Mouse (Mus musculus) liver, postnatal 0 days (tissue): ENCODE results near the gene Akap8l.

ENCODE experiments used
- CTCF ChIP-seq: sonication (generic); IDR thresholded peaks from 2 replicates; pipeline ENCODE4 v1.5.1; 2016; ENCODE audit warnings: antibody characterized with exemption, low read depth
- EP300 ChIP-seq: IDR thresholded peaks from 2 replicates; pipeline ENCODE4 v1.6.1; 2016; ENCODE audit warnings: antibody characterized with exemption, low read depth, mild to moderate bottlenecking

DNA sequence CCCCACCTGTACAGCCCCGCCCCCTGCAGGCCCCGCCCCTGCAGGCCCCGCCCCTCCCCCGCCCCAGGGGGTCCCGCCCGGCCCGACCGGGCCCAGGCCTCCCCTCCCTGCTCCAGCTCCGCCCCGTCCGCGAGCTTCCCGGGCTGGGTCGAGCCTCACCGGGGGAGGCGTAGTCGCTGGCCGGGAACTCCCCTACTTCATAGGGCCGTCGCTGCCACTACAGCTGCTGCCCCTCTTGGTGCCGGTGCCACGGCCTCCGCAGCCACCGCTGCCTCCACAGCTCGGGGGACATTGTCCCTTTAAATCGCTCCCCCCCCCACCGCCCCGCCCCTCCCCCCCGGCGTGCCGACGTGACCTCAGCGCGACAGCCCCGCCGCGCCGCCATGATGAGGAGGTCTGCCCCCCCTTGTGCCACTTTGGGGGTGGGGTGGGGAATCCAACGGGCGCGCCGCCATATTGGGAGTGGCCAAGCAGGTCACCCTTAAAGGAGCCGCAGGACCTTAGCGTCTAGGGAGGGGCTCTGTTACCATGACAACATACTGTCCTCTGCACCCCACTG, 38.8 kb upstream of the Akap8l start, which contains the start of gene Wiz:
- TF ChIP-seq CTCF (no peak), EP300 (no peak)
